Mouse (Mus musculus): ENCODE measurements at regions not wholly inside any gene's neighbourhood (a gene's known extent, or its start where the extent isn't known, plus 50 kb on each side); places are given as distances from the start of the nearest gene placed in this dataset.

GRCm38 (mm10) chr12:33804206-33804791 is 123.9 kb upstream of the Ferd3l start:
- TF ChIP-seq GATA1 (IDR thresholded peaks at IDR 0.05; ENCODE audit: borderline replicate concordance, low read length) = no peak
- no peak for TF ChIP-seq FLI1 (IDR thresholded peaks at IDR 0.05; ENCODE audit: low read length)
- Histone ChIP-seq H3K4me3 (replicated peaks) (no peak overlapping the region), H3K4me1 (no peaks in the 10 kb centered on the region), H3K9me3 (no peaks in the 10 kb centered on the region), H3K36me3 (replicated peaks; ENCODE audit: low read length) (no peaks in the 10 kb centered on the region), H3K27me3 (replicated peaks) (no peaks in the 10 kb centered on the region)

- no peak for TF ChIP-seq FLI1 (IDR thresholded peaks at IDR 0.05; ENCODE audit: low read length)
- no peak for TF ChIP-seq GATA1 (IDR thresholded peaks at IDR 0.05; ENCODE audit: borderline replicate concordance, low read length)
- H3K27me3 ChIP-seq (replicated peaks) = no peaks in the 10 kb centered on the region
- no peak overlapping the region for H3K4me3 ChIP-seq (replicated peaks)
- H3K4me1 ChIP-seq = no peaks in the 10 kb centered on the region
- no peaks in the 10 kb centered on the region for H3K9me3 ChIP-seq
- H3K36me3 ChIP-seq (replicated peaks; ENCODE audit: low read length) = no peaks in the 10 kb centered on the region
Observed at GRCm38 (mm10) chr12:33825571-33825970, 102.7 kb upstream of the Ferd3l start.

DNA sequence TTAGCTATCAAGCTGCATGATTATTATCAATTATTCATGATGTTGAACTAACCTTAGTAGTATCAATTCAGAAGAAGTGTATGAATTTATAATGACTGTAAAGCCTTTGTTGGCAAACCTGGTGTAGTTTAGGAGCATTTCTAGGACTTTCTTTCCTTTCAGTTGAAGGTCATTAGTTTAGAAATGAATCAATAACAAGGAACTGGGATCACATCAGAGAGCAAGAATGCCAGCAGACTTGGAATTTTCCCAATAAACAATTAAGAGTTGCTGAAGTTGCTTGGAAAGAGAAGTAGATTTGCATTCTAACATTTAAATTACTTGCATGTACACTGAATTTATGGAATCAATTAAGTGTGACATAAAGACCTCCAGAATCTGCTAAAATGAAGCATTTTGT is 79.1 kb upstream of the Ferd3l start:
- Histone ChIP-seq H3K4me1 (no peaks in the 10 kb centered on the region), H3K27me3 (replicated peaks) (no peaks in the 10 kb centered on the region), H3K36me3 (replicated peaks; ENCODE audit: low read length) (no peaks in the 10 kb centered on the region), H3K4me3 (replicated peaks) (no peak overlapping the region), H3K9me3 (no peaks in the 10 kb centered on the region)
- TF ChIP-seq GATA1 (IDR thresholded peaks at IDR 0.05; ENCODE audit: borderline replicate concordance, low read length) = no peak
- no peak for TF ChIP-seq FLI1 (IDR thresholded peaks at IDR 0.05; ENCODE audit: low read length)

DNA sequence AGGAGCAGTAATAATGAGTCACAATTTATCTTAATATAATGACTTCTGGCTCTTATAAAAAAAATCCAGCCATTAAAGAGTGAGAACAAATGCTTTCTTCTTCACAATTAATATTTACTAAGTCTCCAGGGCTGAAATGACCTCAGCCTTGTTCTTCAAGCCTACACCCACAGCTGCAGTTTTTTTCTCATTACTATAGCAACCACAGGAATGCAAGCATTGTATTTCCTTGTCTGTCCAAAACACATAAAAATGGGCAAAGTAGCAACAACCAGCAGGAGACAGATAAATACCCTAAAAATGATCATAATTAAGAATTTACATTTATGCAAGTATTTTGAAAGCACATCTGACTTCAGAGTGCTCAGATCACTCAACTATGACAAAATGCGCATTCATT is 76.5 kb upstream of the Ferd3l start:
- H3K36me3 ChIP-seq (replicated peaks; ENCODE audit: low read length) = no peaks in the 10 kb centered on the region
- no peaks in the 10 kb centered on the region for H3K9me3 ChIP-seq
- H3K4me1 ChIP-seq = no peaks in the 10 kb centered on the region
- no peaks in the 10 kb centered on the region for H3K27me3 ChIP-seq (replicated peaks)
- TF ChIP-seq FLI1 (IDR thresholded peaks at IDR 0.05; ENCODE audit: low read length) (no peak), GATA1 (IDR thresholded peaks at IDR 0.05; ENCODE audit: borderline replicate concordance, low read length) (no peak)
- no peak overlapping the region for H3K4me3 ChIP-seq (replicated peaks)
